Mouse (Mus musculus): ENCODE measurements around the gene Cwc25.

The Cwc25 gene

GRCm38 (mm10) chr11:97766154-97766881, at the start of gene Cwc25:
TSS of gene Cwc25 (minus strand) at chr11:97766556.
- DNase-seq (ENCODE audit: extremely low spot score, low read depth, low spot score), result peak; percentile 94

GRCm38 (mm10) chr11:97815736-97816135, 49.4 kb upstream of the Cwc25 start:
- DNase-seq (ENCODE audit: extremely low spot score, low read depth, low spot score), result no peak

GRCm38 (mm10) chr11:97813746-97814515, 47.6 kb upstream of the Cwc25 start:
- DNase-seq (ENCODE audit: extremely low spot score, low read depth, low spot score), result no peak

GRCm38 (mm10) chr11:97813085-97813484, 46.7 kb upstream of the Cwc25 start:
- DNase-seq (ENCODE audit: extremely low spot score, low read depth, low spot score), result no peak

GRCm38 (mm10) chr11:97812491-97812921, 46.1 kb upstream of the Cwc25 start:
- no peak for DNase-seq (ENCODE audit: extremely low spot score, low read depth, low spot score)

- no peak for DNase-seq (ENCODE audit: extremely low spot score, low read depth, low spot score)
These were observed 45.4 kb upstream of the Cwc25 start for GRCm38 (mm10) chr11:97811569-97812362.

GRCm38 (mm10) chr11:97810970-97811369, 44.6 kb upstream of the Cwc25 start:
- DNase-seq (ENCODE audit: extremely low spot score, low read depth, low spot score), result no peak

- no peak for DNase-seq (ENCODE audit: extremely low spot score, low read depth, low spot score)
These were observed 44.0 kb upstream of the Cwc25 start for GRCm38 (mm10) chr11:97810356-97810755.

GRCm38 (mm10) chr11:97809235-97810121, 43.1 kb upstream of the Cwc25 start:
- no peak for DNase-seq (ENCODE audit: extremely low spot score, low read depth, low spot score)

- no peak for DNase-seq (ENCODE audit: extremely low spot score, low read depth, low spot score)
These were observed 42.4 kb upstream of the Cwc25 start for GRCm38 (mm10) chr11:97808621-97809234.

GRCm38 (mm10) chr11:97808093-97808492, 41.7 kb upstream of the Cwc25 start:
- no peak for DNase-seq (ENCODE audit: extremely low spot score, low read depth, low spot score)

GRCm38 (mm10) chr11:97807626-97808025, 41.3 kb upstream of the Cwc25 start:
- no peak for DNase-seq (ENCODE audit: extremely low spot score, low read depth, low spot score)

GRCm38 (mm10) chr11:97806613-97806964, 40.2 kb upstream of the Cwc25 start:
- DNase-seq (ENCODE audit: extremely low spot score, low read depth, low spot score), result no peak

- no peak for DNase-seq (ENCODE audit: extremely low spot score, low read depth, low spot score)
These were observed 39.6 kb upstream of the Cwc25 start for GRCm38 (mm10) chr11:97805662-97806612.

- DNase-seq (ENCODE audit: extremely low spot score, low read depth, low spot score), result no peak
These were observed 38.7 kb upstream of the Cwc25 start for GRCm38 (mm10) chr11:97804841-97805661.

- no peak for DNase-seq (ENCODE audit: extremely low spot score, low read depth, low spot score)
These were observed 37.5 kb upstream of the Cwc25 start for GRCm38 (mm10) chr11:97803847-97804246.

- no peak for DNase-seq (ENCODE audit: extremely low spot score, low read depth, low spot score)
These were observed 36.1 kb upstream of the Cwc25 start for GRCm38 (mm10) chr11:97802495-97802894.

GRCm38 (mm10) chr11:97802194-97802470, 35.8 kb upstream of the Cwc25 start:
- no peak for DNase-seq (ENCODE audit: extremely low spot score, low read depth, low spot score)
